Mouse (Mus musculus): ENCODE data around the gene Tgfbr3. TPM values are rescaled to one million over a fixed set of nuclear protein-coding genes. Genes with fewer than 3 reads are reported as not detected.
A peak's percentile ranks its signal among the peaks of the same experiment; 100 is the strongest.

Gene Tgfbr3
- polyA plus RNA-seq, 1 experiment from 2014 or later: 12.4 TPM

DNA sequence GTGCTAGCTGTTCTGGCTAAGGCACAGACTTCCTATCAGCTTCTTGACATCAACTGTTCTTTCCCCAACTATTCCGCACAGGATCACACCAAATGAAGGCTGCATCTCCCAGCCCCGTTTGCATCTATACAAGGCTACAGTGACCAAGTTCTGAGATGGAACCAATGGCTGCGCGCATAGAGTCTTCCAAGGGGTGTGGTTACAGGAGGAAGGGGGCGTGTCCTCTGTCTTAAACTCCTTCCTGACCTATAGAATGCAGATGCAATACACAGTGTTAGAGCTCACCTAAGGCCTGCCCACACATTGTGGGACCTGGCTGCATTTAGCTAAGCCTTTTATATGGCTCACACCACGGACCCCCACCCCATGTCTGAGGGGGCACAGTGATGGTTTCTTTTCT, 69.5 kb downstream of the Tgfbr3 start:
- H3K4me2 ChIP-seq (ENCODE audit: low read depth, severe bottlenecking): no peak overlapping the region
- H3K36me3 ChIP-seq (ENCODE audit: control insufficient read depth, insufficient read depth, low read length): no peaks in the 10 kb centered on the region
- 69% methylated on average over 6 of the region's 6 CpGs for WGBS
- H3K4me1 ChIP-seq (ENCODE audit: control insufficient read depth, insufficient read depth, low read length): peaks cover 34% of the 10 kb centered on the region
- H3K27ac ChIP-seq (replicated peaks; ENCODE audit: low read depth, low read length): no peak overlapping the region
- DNase-seq (ENCODE audit: low spot score): no peak
- H3K27me3 ChIP-seq (ENCODE audit: control insufficient read depth, insufficient read depth, low read length): no peaks in the 10 kb centered on the region
- H3K9ac ChIP-seq (ENCODE audit: low read length): no peak overlapping the region
- H3K4me3 ChIP-seq (ENCODE audit: low read depth, low read length): no peak overlapping the region
- no peak for ATAC-seq (ENCODE audit: insufficient number of reproducible peaks, low FRiP score, low TSS enrichment, low read depth)
- no peaks in the 10 kb centered on the region for H3K9me3 ChIP-seq (ENCODE audit: control insufficient read depth, low read length)

- DNase-seq (ENCODE audit: low spot score): no peak
- H3K9ac ChIP-seq (ENCODE audit: low read length): no peak overlapping the region
- H3K4me3 ChIP-seq (ENCODE audit: low read depth, low read length): no peak overlapping the region
- H3K27ac ChIP-seq (replicated peaks; ENCODE audit: low read depth, low read length): no peak overlapping the region
- H3K4me1 ChIP-seq (ENCODE audit: control insufficient read depth, insufficient read depth, low read length): peaks cover 34% of the 10 kb centered on the region
- H3K27me3 ChIP-seq (ENCODE audit: control insufficient read depth, insufficient read depth, low read length): no peaks in the 10 kb centered on the region
- ATAC-seq (ENCODE audit: insufficient number of reproducible peaks, low FRiP score, low TSS enrichment, low read depth): no peak
- H3K36me3 ChIP-seq (ENCODE audit: control insufficient read depth, insufficient read depth, low read length): no peaks in the 10 kb centered on the region
- no peak overlapping the region for H3K4me2 ChIP-seq (ENCODE audit: low read depth, severe bottlenecking)
- no peaks in the 10 kb centered on the region for H3K9me3 ChIP-seq (ENCODE audit: control insufficient read depth, low read length)
- 92% methylated on average over 6 of the region's 6 CpGs for WGBS
Observed at GRCm38 (mm10) chr5:107219318-107219717, 70.1 kb downstream of the Tgfbr3 start.

DNA sequence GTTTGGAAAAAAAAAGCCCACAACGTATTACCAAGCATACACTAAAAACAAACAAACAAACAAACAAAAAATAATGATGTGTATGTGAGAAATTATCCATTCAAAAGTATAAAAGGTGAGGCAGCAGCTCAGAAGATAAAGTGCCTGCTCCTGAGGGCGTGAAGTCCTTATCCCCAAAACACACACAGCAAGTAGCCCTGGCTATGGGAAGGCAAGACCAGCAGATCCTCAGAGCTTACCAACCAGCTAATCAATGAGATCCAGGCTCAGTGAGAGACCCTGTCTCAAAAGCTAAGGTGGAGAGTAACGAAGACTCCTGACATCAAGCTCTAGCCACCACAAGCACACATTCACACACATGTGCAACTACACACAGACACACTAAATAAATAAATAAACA, 70.8 kb downstream of the Tgfbr3 start:
- H3K27ac ChIP-seq (replicated peaks; ENCODE audit: low read depth, low read length): no peak overlapping the region
- ATAC-seq (ENCODE audit: insufficient number of reproducible peaks, low FRiP score, low TSS enrichment, low read depth) (no peak), DNase-seq (ENCODE audit: low spot score) (no peak)
- no peaks in the 10 kb centered on the region for H3K27me3 ChIP-seq (ENCODE audit: control insufficient read depth, insufficient read depth, low read length)
- no peaks in the 10 kb centered on the region for H3K9me3 ChIP-seq (ENCODE audit: control insufficient read depth, low read length)
- no peak overlapping the region for H3K4me3 ChIP-seq (ENCODE audit: low read depth, low read length)
- H3K4me1 ChIP-seq (ENCODE audit: control insufficient read depth, insufficient read depth, low read length): peaks cover 37% of the 10 kb centered on the region
- WGBS: 84% methylated on average over 3 of the region's 3 CpGs
- no peaks in the 10 kb centered on the region for H3K36me3 ChIP-seq (ENCODE audit: control insufficient read depth, insufficient read depth, low read length)
- no peak overlapping the region for H3K9ac ChIP-seq (ENCODE audit: low read length)
- no peak overlapping the region for H3K4me2 ChIP-seq (ENCODE audit: low read depth, severe bottlenecking)

GRCm38 (mm10) chr5:107217139-107217538, 72.3 kb downstream of the Tgfbr3 start:
- 34% methylated on average over 2 of the region's 2 CpGs for WGBS
- DNase-seq (ENCODE audit: low spot score) (no peak), ATAC-seq (ENCODE audit: insufficient number of reproducible peaks, low FRiP score, low TSS enrichment, low read depth) (no peak)

GRCm38 (mm10) chr5:107213373-107214132, 75.9 kb downstream of the Tgfbr3 start:
- no peak overlapping the region for H3K9ac ChIP-seq (ENCODE audit: low read length)
- WGBS: 78% methylated on average over 9 of the region's 9 CpGs
- peaks cover 8% of the 10 kb centered on the region for H3K4me1 ChIP-seq (ENCODE audit: control insufficient read depth, insufficient read depth, low read length)
- H3K9me3 ChIP-seq (ENCODE audit: control insufficient read depth, low read length): no peaks in the 10 kb centered on the region
- H3K27ac ChIP-seq (replicated peaks; ENCODE audit: low read depth, low read length): no peak overlapping the region
- H3K36me3 ChIP-seq (ENCODE audit: control insufficient read depth, insufficient read depth, low read length): no peaks in the 10 kb centered on the region
- ATAC-seq (ENCODE audit: insufficient number of reproducible peaks, low FRiP score, low TSS enrichment, low read depth) (0 out of 2 replicates have a peak, but pooled peaks have one; percentile 56), DNase-seq (ENCODE audit: low spot score) (no peak)
- H3K4me3 ChIP-seq (ENCODE audit: low read depth, low read length): no peak overlapping the region
- H3K27me3 ChIP-seq (ENCODE audit: control insufficient read depth, insufficient read depth, low read length): no peaks in the 10 kb centered on the region
- no peak overlapping the region for H3K4me2 ChIP-seq (ENCODE audit: low read depth, severe bottlenecking)

More at GRCm38 (mm10) chr5:107217139-107217538, 72.3 kb downstream of the Tgfbr3 start:
- Histone ChIP-seq H3K27ac (replicated peaks; ENCODE audit: low read depth, low read length) (no peak overlapping the region), H3K27me3 (ENCODE audit: control insufficient read depth, insufficient read depth, low read length) (no peaks in the 10 kb centered on the region), H3K4me1 (ENCODE audit: control insufficient read depth, insufficient read depth, low read length) (peaks cover 27% of the 10 kb centered on the region), H3K9ac (ENCODE audit: low read length) (no peak overlapping the region), H3K4me2 (ENCODE audit: low read depth, severe bottlenecking) (no peak overlapping the region), H3K9me3 (ENCODE audit: control insufficient read depth, low read length) (no peaks in the 10 kb centered on the region), H3K4me3 (ENCODE audit: low read depth, low read length) (no peak overlapping the region), H3K36me3 (ENCODE audit: control insufficient read depth, insufficient read depth, low read length) (no peaks in the 10 kb centered on the region)

GRCm38 (mm10) chr5:107211830-107212370, 77.5 kb downstream of the Tgfbr3 start:
- 83% methylated on average over 10 of the region's 10 CpGs for WGBS
- no peaks in the 10 kb centered on the region for H3K36me3 ChIP-seq (ENCODE audit: control insufficient read depth, insufficient read depth, low read length)

DNA sequence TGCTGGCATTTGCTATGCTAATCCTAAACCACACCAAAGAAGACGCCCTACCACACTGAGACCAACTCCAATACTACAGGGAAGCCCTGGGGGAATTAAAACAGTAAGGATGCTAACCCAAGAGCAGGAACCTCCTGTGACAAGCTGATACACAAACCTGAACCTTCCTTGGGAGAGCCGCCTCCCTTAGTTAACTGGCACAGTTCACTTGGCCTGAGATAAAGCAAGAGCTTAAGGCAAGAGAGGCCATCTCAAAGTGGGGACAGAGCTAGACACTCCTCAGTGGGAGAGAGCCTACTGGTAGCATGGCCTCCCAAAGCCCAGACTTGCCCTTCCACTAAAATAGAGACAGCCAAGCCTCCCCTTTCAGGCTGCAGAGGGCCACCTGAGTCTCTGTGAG, 79.4 kb downstream of the Tgfbr3 start:
- Histone ChIP-seq H3K4me2 (ENCODE audit: low read depth, severe bottlenecking) (no peak overlapping the region), H3K4me3 (ENCODE audit: low read depth, low read length) (no peak overlapping the region), H3K9me3 (ENCODE audit: control insufficient read depth, low read length) (no peaks in the 10 kb centered on the region), H3K36me3 (ENCODE audit: control insufficient read depth, insufficient read depth, low read length) (no peaks in the 10 kb centered on the region), H3K4me1 (ENCODE audit: control insufficient read depth, insufficient read depth, low read length) (peaks cover 12% of the 10 kb centered on the region), H3K9ac (ENCODE audit: low read length) (no peak overlapping the region), H3K27me3 (ENCODE audit: control insufficient read depth, insufficient read depth, low read length) (no peaks in the 10 kb centered on the region), H3K27ac (replicated peaks; ENCODE audit: low read depth, low read length) (no peak overlapping the region)
- ATAC-seq (ENCODE audit: insufficient number of reproducible peaks, low FRiP score, low TSS enrichment, low read depth) (no peak), DNase-seq (ENCODE audit: low spot score) (no peak)
- 81% methylated on average over 2 of the region's 2 CpGs for WGBS

More at GRCm38 (mm10) chr5:107211830-107212370, 77.5 kb downstream of the Tgfbr3 start:
- Histone ChIP-seq H3K4me1 (ENCODE audit: control insufficient read depth, insufficient read depth, low read length) (peaks cover 15% of the 10 kb centered on the region), H3K27ac (replicated peaks; ENCODE audit: low read depth, low read length) (no peak overlapping the region), H3K9me3 (ENCODE audit: control insufficient read depth, low read length) (no peaks in the 10 kb centered on the region), H3K27me3 (ENCODE audit: control insufficient read depth, insufficient read depth, low read length) (no peaks in the 10 kb centered on the region), H3K9ac (ENCODE audit: low read length) (no peak overlapping the region), H3K4me2 (ENCODE audit: low read depth, severe bottlenecking) (no peak overlapping the region), H3K4me3 (ENCODE audit: low read depth, low read length) (no peak overlapping the region)
- ATAC-seq (ENCODE audit: insufficient number of reproducible peaks, low FRiP score, low TSS enrichment, low read depth): no peak
- DNase-seq (ENCODE audit: low spot score): no peak

DNA sequence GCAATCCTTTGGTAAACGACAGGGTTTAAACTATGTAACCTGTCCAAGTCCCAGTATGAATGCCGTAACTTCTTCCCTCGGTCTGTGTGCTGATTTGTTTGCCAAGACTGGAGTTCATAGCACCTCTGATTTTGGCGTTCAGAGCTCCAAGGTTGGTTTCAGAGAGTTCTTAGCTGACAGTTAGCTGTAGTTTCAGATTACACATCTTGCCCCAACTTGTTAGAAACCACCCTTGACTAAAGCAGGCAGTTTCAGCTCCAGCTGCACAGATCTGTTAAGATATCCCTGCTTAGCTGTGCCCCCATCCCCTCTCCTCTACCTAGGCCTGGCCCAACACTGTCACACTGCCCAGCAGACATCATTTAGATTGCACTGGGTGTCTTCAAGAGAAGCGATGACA, 81.5 kb downstream of the Tgfbr3 start:
- no peaks in the 10 kb centered on the region for H3K9me3 ChIP-seq (ENCODE audit: control insufficient read depth, low read length)
- WGBS: 51% methylated on average over 5 of the region's 5 CpGs
- H3K36me3 ChIP-seq (ENCODE audit: control insufficient read depth, insufficient read depth, low read length): no peaks in the 10 kb centered on the region
- peaks cover 15% of the 10 kb centered on the region for H3K4me1 ChIP-seq (ENCODE audit: control insufficient read depth, insufficient read depth, low read length)
- no peak overlapping the region for H3K9ac ChIP-seq (ENCODE audit: low read length)
- no peak overlapping the region for H3K4me3 ChIP-seq (ENCODE audit: low read depth, low read length)
- no peak overlapping the region for H3K27ac ChIP-seq (replicated peaks; ENCODE audit: low read depth, low read length)
- H3K4me2 ChIP-seq (ENCODE audit: low read depth, severe bottlenecking): no peak overlapping the region
- no peaks in the 10 kb centered on the region for H3K27me3 ChIP-seq (ENCODE audit: control insufficient read depth, insufficient read depth, low read length)
- no peak for ATAC-seq (ENCODE audit: insufficient number of reproducible peaks, low FRiP score, low TSS enrichment, low read depth)
- no peak for DNase-seq (ENCODE audit: low spot score)
